Mouse (Mus musculus): ENCODE results near the gene Slc19a1. TPM values are rescaled to one million over a fixed set of nuclear protein-coding genes. Genes with fewer than 3 reads are reported as not detected.

The Slc19a1 gene
- total RNA-seq, 2 experiments from 2014 or later: 4.5 to 6.2 TPM

- intact Hi-C loops (cut with DNase I): loop anchor here (5.0 kb wide), 1 partner anchor 68 kb away; the partner anchor contains the start of gene Pcbp3
Measured at GRCm38 (mm10) chr10:77030666-77031065, 1.4 kb upstream of the Slc19a1 start.

GRCm38 (mm10) chr10:77032591-77033322 lies 716 bp downstream of the Slc19a1 start:
- peak; percentile 77 for DNase-seq (ENCODE audit: low spot score)
- intact Hi-C loops (cut with DNase I): loop anchor here (5.0 kb wide), 1 partner anchor 70 kb away; the partner anchor contains the start of gene Pcbp3

More at GRCm38 (mm10) chr10:77030666-77031065, 1.4 kb upstream of the Slc19a1 start:
- no peak for DNase-seq (ENCODE audit: low spot score)

GRCm38 (mm10) chr10:77033323-77034025 lies 1.4 kb downstream of the Slc19a1 start:
- intact Hi-C loops (cut with DNase I): loop anchor here (5.0 kb wide), 1 partner anchor 71 kb away; the partner anchor contains the start of gene Pcbp3
- DNase-seq (ENCODE audit: low spot score): peak; percentile 46

- no peak for DNase-seq (ENCODE audit: low spot score)
- intact Hi-C loops (cut with DNase I): no loop called here
Measured at GRCm38 (mm10) chr10:77035487-77035886, 3.4 kb downstream of the Slc19a1 start.

- intact Hi-C loops (cut with DNase I): no loop called here
- DNase-seq (ENCODE audit: low spot score): no peak
Measured at GRCm38 (mm10) chr10:77038579-77039174, 6.6 kb downstream of the Slc19a1 start.

GRCm38 (mm10) chr10:77048196-77048595 lies 16.2 kb downstream of the Slc19a1 start:
- no peak for DNase-seq (ENCODE audit: low spot score)
- intact Hi-C loops (cut with DNase I): no loop called here

GRCm38 (mm10) chr10:77048606-77049005 lies 16.6 kb downstream of the Slc19a1 start:
- intact Hi-C loops (cut with DNase I): no loop called here
- no peak for DNase-seq (ENCODE audit: low spot score)

GRCm38 (mm10) chr10:77056768-77057167 lies 24.7 kb downstream of the Slc19a1 start:
- intact Hi-C loops (cut with DNase I): no loop called here

GRCm38 (mm10) chr10:77061426-77061825 lies 29.4 kb downstream of the Slc19a1 start:
- DNase-seq (ENCODE audit: low spot score): no peak
- intact Hi-C loops (cut with DNase I): no loop called here

More at GRCm38 (mm10) chr10:77056768-77057167, 24.7 kb downstream of the Slc19a1 start:
- DNase-seq (ENCODE audit: low spot score): no peak

GRCm38 (mm10) chr10:77062393-77063010 lies 30.5 kb downstream of the Slc19a1 start:
- intact Hi-C loops (cut with DNase I): no loop called here
- DNase-seq (ENCODE audit: low spot score): no peak

- intact Hi-C loops (cut with DNase I): no loop called here
- DNase-seq (ENCODE audit: low spot score): no peak
Measured at GRCm38 (mm10) chr10:77064239-77064638, 32.2 kb downstream of the Slc19a1 start.

GRCm38 (mm10) chr10:77064659-77065058 lies 32.6 kb downstream of the Slc19a1 start:
- no peak for DNase-seq (ENCODE audit: low spot score)
- intact Hi-C loops (cut with DNase I): no loop called here

- intact Hi-C loops (cut with DNase I): no loop called here
Measured at GRCm38 (mm10) chr10:77068469-77068868, 36.4 kb downstream of the Slc19a1 start.

GRCm38 (mm10) chr10:77070072-77070471 lies 38.0 kb downstream of the Slc19a1 start:
- intact Hi-C loops (cut with DNase I): loop anchor here (1.0 to 2.0 kb wide), 2 partner anchors 49 to 235 kb away; no protein-coding TSS in a partner anchor
- no peak for DNase-seq (ENCODE audit: low spot score)

More at GRCm38 (mm10) chr10:77068469-77068868, 36.4 kb downstream of the Slc19a1 start:
- no peak for DNase-seq (ENCODE audit: low spot score)

- intact Hi-C loops (cut with DNase I): no loop called here
- DNase-seq (ENCODE audit: low spot score): no peak
Measured at GRCm38 (mm10) chr10:77074276-77074974, 42.4 kb downstream of the Slc19a1 start.

GRCm38 (mm10) chr10:77078456-77078855 lies 46.4 kb downstream of the Slc19a1 start:
- intact Hi-C loops (cut with DNase I): no loop called here
- no peak for DNase-seq (ENCODE audit: low spot score)

- intact Hi-C loops (cut with DNase I): no loop called here
- DNase-seq (ENCODE audit: low spot score): no peak
Measured at GRCm38 (mm10) chr10:77078961-77079360, 46.9 kb downstream of the Slc19a1 start.

- intact Hi-C loops (cut with DNase I): loop anchor here (1.0 kb wide), 1 partner anchor 48 kb away; no protein-coding TSS in a partner anchor
- no peak for DNase-seq (ENCODE audit: low spot score)
Measured at GRCm38 (mm10) chr10:77082453-77082852, 50.4 kb downstream of the Slc19a1 start.

- no peak for DNase-seq (ENCODE audit: low spot score)
- intact Hi-C loops (cut with DNase I): loop anchor here (1.0 kb wide), 1 partner anchor 47 kb away; no protein-coding TSS in a partner anchor
Measured at GRCm38 (mm10) chr10:77082921-77083320, 50.9 kb downstream of the Slc19a1 start.

All from heart, postnatal 25 days (tissue).